Mouse (Mus musculus) forebrain, embryonic 11.5 days (tissue): Measurements from ENCODE around the gene Ccn5. TPM values are rescaled to one million over a fixed set of nuclear protein-coding genes. Genes with fewer than 3 reads are reported as not detected.

Experiments used
- ATAC-seq: fragments of 200-750 bp; cut with Nextera tagmentation; replicated peaks from 2 replicates; pipeline ENCODE4 v1.8.0; 2017; ENCODE audit warnings: moderate TSS enrichment; ENCODE audit not compliant: low FRiP score
- DNase-seq: peaks from one replicate; pipeline ENCODE4 v3.0.0-alpha.2; 2017; ENCODE audit warnings: low spot score
- H3K27ac ChIP-seq: fragments of 300-500 bp; sonication (generic); 2 replicates; pipeline ENCODE4 v1.5.1; 2014; ENCODE audit warnings: low read depth, low read length
- H3K27me3 ChIP-seq: fragments of 300-500 bp; sonication (generic); 2 replicates; pipeline ENCODE4 v1.6.1; 2014; ENCODE audit warnings: mild to moderate bottlenecking, low read length, mixed read lengths; ENCODE audit not compliant: control insufficient read depth, insufficient read depth
- H3K36me3 ChIP-seq: fragments of 300-500 bp; sonication (generic); 2 replicates; pipeline ENCODE4 v1.6.1; 2014; ENCODE audit warnings: mild to moderate bottlenecking, low read length, moderate library complexity, mixed read lengths; ENCODE audit not compliant: control insufficient read depth, insufficient read depth
- H3K4me1 ChIP-seq: fragments of 300-500 bp; sonication (generic); replicated peaks from 2 replicates; pipeline ENCODE4 v1.6.1; 2014; ENCODE audit warnings: low read length, mixed read lengths; ENCODE audit not compliant: control insufficient read depth, insufficient read depth
- H3K4me2 ChIP-seq: fragments of 300-500 bp; sonication (generic); 2 replicates; pipeline ENCODE4 v1.6.1; 2014; ENCODE audit warnings: low read depth, mild to moderate bottlenecking, low read length, moderate library complexity, mixed read lengths; ENCODE audit not compliant: severe bottlenecking
- H3K4me3 ChIP-seq: fragments of 300-500 bp; sonication (generic); 2 replicates; pipeline ENCODE4 v1.5.1; 2014; ENCODE audit warnings: low read depth, low read length
- H3K9ac ChIP-seq: fragments of 300-500 bp; sonication (generic); 2 replicates; pipeline ENCODE4 v1.6.1; 2014; ENCODE audit warnings: low read length
- H3K9me3 ChIP-seq: fragments of 300-500 bp; sonication (generic); 2 replicates; pipeline ENCODE4 v1.6.1; 2016; ENCODE audit warnings: low read length, mixed read lengths; ENCODE audit not compliant: control insufficient read depth
- WGBS: fragments of 180-500 bp; shearing (Covaris S2); extraction: QIAGEN DNeasy Blood & Tissue Kit; methylation state at CpG from one replicate; pipeline ENCODE4 v1.1.7; 2014; 5-methylcytosine and 5-hydroxymethylcytosine counted together
- polyA plus RNA-seq: library from polyadenylated mRNA; unstranded; fragments of >200 nt; fragmentation: Nextera tagmentation; extraction: Ambion mirVana; gene quantifications from 2 replicates; pipeline ENCODE4 v1.2.1, GENCODE M21; 2014

The Ccn5 gene
- polyA plus RNA-seq, 1 experiment from 2014 or later: 0.32 TPM

GRCm38 (mm10) chr2:163876830-163877498, 56.3 kb downstream of the Ccn5 start:
- Histone ChIP-seq H3K27me3 (no peaks in the 10 kb centered on the region), H3K36me3 (no peaks in the 10 kb centered on the region), H3K27ac (no peak overlapping the region), H3K9me3 (no peaks in the 10 kb centered on the region), H3K4me3 (no peak overlapping the region), H3K9ac (no peak overlapping the region), H3K4me2 (no peak overlapping the region), H3K4me1 (no peaks in the 10 kb centered on the region)
- ATAC-seq (no peak), DNase-seq (no peak)
- WGBS: 69% methylated on average over 14 of the region's 14 CpGs

GRCm38 (mm10) chr2:163880891-163881290, 60.2 kb downstream of the Ccn5 start:
- Histone ChIP-seq H3K4me3 (no peak overlapping the region), H3K27me3 (no peaks in the 10 kb centered on the region), H3K36me3 (no peaks in the 10 kb centered on the region), H3K4me1 (no peaks in the 10 kb centered on the region), H3K27ac (no peak overlapping the region), H3K4me2 (no peak overlapping the region), H3K9me3 (no peaks in the 10 kb centered on the region), H3K9ac (no peak overlapping the region)
- 94% methylated on average over 6 of the region's 6 CpGs for WGBS
- DNase-seq (no peak), ATAC-seq (no peak)

Other genes with a start within 250 kb of the Ccn5 start
- gene Ttpal, start 218.5 kb upstream of the Ccn5 start, polyA plus RNA-seq: 43.5 and 45.4 TPM in 2 replicates
- 28.9 and 30.7 TPM in 2 replicates for gene Serinc3, start 175.7 kb upstream of the Ccn5 start, polyA plus RNA-seq
- gene Pkig, start 162.5 kb upstream of the Ccn5 start, polyA plus RNA-seq: 189 and 193 TPM in 2 replicates
- gene Ada, start 70.6 kb upstream of the Ccn5 start, polyA plus RNA-seq: 8.1 and 10.1 TPM in 2 replicates
- not detected in 2 replicates for gene Kcnk15, start 32.8 kb downstream of the Ccn5 start, polyA plus RNA-seq
- gene Rims4, start 97.8 kb downstream of the Ccn5 start, polyA plus RNA-seq: 0.98 and 1.2 TPM in 2 replicates
- 316 and 330 TPM in 2 replicates for gene Ywhab, start 174.1 kb downstream of the Ccn5 start, polyA plus RNA-seq
- gene Pabpc1l, start 204.6 kb downstream of the Ccn5 start, polyA plus RNA-seq: 1.4 and 1.5 TPM in 2 replicates
- 39.9 and 40.1 TPM in 2 replicates for gene Stk4, start 249.5 kb downstream of the Ccn5 start, polyA plus RNA-seq